Mouse (Mus musculus) testis, adult 2 months (tissue): ENCODE measurements around the gene Lefty2.

Experiments used
- CTCF ChIP-seq: fragments of 200-500 bp; IDR thresholded peaks from 2 replicates; pipeline ENCODE4 v1.5.1; 2012; ENCODE audit warnings: low read depth, mild to moderate bottlenecking, inconsistent platforms, low read length, moderate library complexity; ENCODE audit not compliant: control insufficient read depth, insufficient read depth, insufficient replicate concordance
- POLR2A ChIP-seq: fragments of 200-500 bp; IDR thresholded peaks from 2 replicates; pipeline ENCODE4 v1.6.1; 2012; ENCODE audit warnings: low read depth, mild to moderate bottlenecking, inconsistent platforms, low read length, moderate library complexity; ENCODE audit not compliant: control insufficient read depth

DNA sequence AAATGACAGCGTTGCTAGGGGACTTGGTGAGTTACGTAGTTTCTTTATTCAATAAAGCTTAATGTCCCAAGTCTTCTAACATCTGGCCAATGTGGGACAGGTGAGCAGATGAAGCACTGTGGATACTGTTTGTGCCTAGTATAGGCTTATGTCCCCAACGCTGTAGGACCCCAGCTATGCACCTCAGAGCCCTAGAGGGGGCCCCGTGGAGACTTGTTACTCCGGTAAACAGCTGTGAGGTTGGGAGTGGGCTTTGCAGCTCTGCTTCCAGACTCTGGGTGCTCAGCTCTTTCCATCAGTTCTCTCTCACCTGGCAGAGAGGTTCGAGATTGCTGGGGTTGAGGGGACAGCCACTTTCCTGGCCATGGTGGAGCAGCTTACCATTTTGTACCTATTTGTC is 12.4 kb downstream of the Lefty2 start:
- TF ChIP-seq POLR2A (no peak), CTCF (no peak)
